Mouse (Mus musculus): ENCODE measurements around the gene Skap1. TPM values are rescaled to one million over a fixed set of nuclear protein-coding genes. Genes with fewer than 3 reads are reported as not detected.

Skap1 gene
- total and polyA plus RNA-seq, 3 experiments, result not detected

GRCm38 (mm10) chr11:96595890-96596289, 131.5 kb downstream of the Skap1 start:
- H3K4me3 ChIP-seq (ENCODE audit: control insufficient read depth in 1 of 2, insufficient read depth in 1 of 2, low read depth in 2 of 2, low read length in 2 of 2), result no peak overlapping the region
- H3K9ac ChIP-seq (ENCODE audit: control insufficient read depth, low read depth, low read length, poor library complexity, severe bottlenecking), result no peak overlapping the region
- H3K27me3 ChIP-seq (ENCODE audit: control insufficient read depth in 1 of 2, insufficient read depth in 2 of 2, low read length in 2 of 2), result peaks cover 11 to 27% of the 10 kb centered on the region in 2 experiments
- H3K27ac ChIP-seq (ENCODE audit: control insufficient read depth, low read depth, low read length), result no peak overlapping the region
- H3K79me2 ChIP-seq (ENCODE audit: control insufficient read depth, insufficient read depth, low read length, poor library complexity), result no peaks in the 10 kb centered on the region
- H3K9me3 ChIP-seq (replicated peaks; ENCODE audit: insufficient read depth, low read length), result no peaks in the 10 kb centered on the region
- DNase-seq (ENCODE audit: low read depth, low spot score), result no peak
- TF ChIP-seq ZMIZ1 (IDR thresholded peaks at IDR 0.05; ENCODE audit: low read depth, low read length) (no peak), SIN3A (IDR thresholded peaks at IDR 0.05; ENCODE audit: low read length) (no peak), USF2 (IDR thresholded peaks at IDR 0.05; ENCODE audit: borderline replicate concordance in 1 of 2, insufficient read depth in 1 of 2, low read depth in 1 of 2, low read length in 2 of 2) (no peak), CTCF (IDR thresholded peaks at IDR 0.05 in 2 of 3, conservative IDR thresholded peaks at IDR 0.05 in 1 of 3; ENCODE audit: control insufficient read depth in 1 of 3, insufficient read depth in 1 of 3, low read depth in 2 of 3, low read length in 3 of 3, poor library complexity in 1 of 3, severe bottlenecking in 1 of 3) (no peak), EP300 (IDR thresholded peaks at IDR 0.05; ENCODE audit: low read depth in 1 of 2, low read length in 2 of 2) (no peak), TAL1 (IDR thresholded peaks at IDR 0.05; ENCODE audit: low read length) (no peak), UBTF (IDR thresholded peaks at IDR 0.05; ENCODE audit: borderline replicate concordance, insufficient read depth, low read depth, low read length) (no peak), JUND (IDR thresholded peaks at IDR 0.05; ENCODE audit: low read depth, low read length) (no peak), MAZ (IDR thresholded peaks at IDR 0.05; ENCODE audit: low read depth, low read length) (no peak), ZNF384 (IDR thresholded peaks at IDR 0.05; ENCODE audit: low read depth, low read length) (no peak), POLR2A (IDR thresholded peaks at IDR 0.05; ENCODE audit: control insufficient read depth in 1 of 2, insufficient read depth in 1 of 2, low read depth in 1 of 2, low read length in 2 of 2, poor library complexity in 1 of 2) (no peak), MYC (IDR thresholded peaks at IDR 0.05; ENCODE audit: low read depth, low read length) (no peak), BHLHE40 (IDR thresholded peaks at IDR 0.05; ENCODE audit: borderline replicate concordance, low read depth, low read length) (no peak), ELF1 (IDR thresholded peaks at IDR 0.05; ENCODE audit: low read depth, low read length) (no peak), MAX (IDR thresholded peaks at IDR 0.05; ENCODE audit: low read length) (no peak), POLR2AphosphoS5 (IDR thresholded peaks at IDR 0.05; ENCODE audit: borderline replicate concordance, low read depth, low read length) (no peak), MAFK (IDR thresholded peaks at IDR 0.05; ENCODE audit: borderline replicate concordance, low read depth, low read length) (no peak), CHD1 (IDR thresholded peaks at IDR 0.05; ENCODE audit: low read depth, low read length) (no peak), SMC3 (IDR thresholded peaks at IDR 0.05; ENCODE audit: low read depth, low read length) (no peak), KAT2A (conservative IDR thresholded peaks at IDR 0.05; ENCODE audit: low read depth, low read length) (no peak)
- no peaks in the 10 kb centered on the region for H3K36me3 ChIP-seq (ENCODE audit: control insufficient read depth in 1 of 2, insufficient read depth in 2 of 2, low read length in 2 of 2)
- no peaks in the 10 kb centered on the region for H3K4me1 ChIP-seq (ENCODE audit: control insufficient read depth in 1 of 2, insufficient read depth in 2 of 2, low read length in 2 of 2)

- Histone ChIP-seq H3K36me3 (ENCODE audit: control insufficient read depth in 1 of 2, insufficient read depth in 2 of 2, low read length in 2 of 2) (no peaks in the 10 kb centered on the region), H3K27me3 (ENCODE audit: control insufficient read depth in 1 of 2, insufficient read depth in 2 of 2, low read length in 2 of 2) (peaks cover 10 to 30% of the 10 kb centered on the region in 2 experiments), H3K9me3 (replicated peaks; ENCODE audit: insufficient read depth, low read length) (no peaks in the 10 kb centered on the region), H3K4me3 (ENCODE audit: control insufficient read depth in 1 of 2, insufficient read depth in 1 of 2, low read depth in 2 of 2, low read length in 2 of 2) (no peak overlapping the region), H3K9ac (ENCODE audit: control insufficient read depth, low read depth, low read length, poor library complexity, severe bottlenecking) (no peak overlapping the region), H3K4me1 (ENCODE audit: control insufficient read depth in 1 of 2, insufficient read depth in 2 of 2, low read length in 2 of 2) (no peaks in the 10 kb centered on the region), H3K79me2 (ENCODE audit: control insufficient read depth, insufficient read depth, low read length, poor library complexity) (no peaks in the 10 kb centered on the region), H3K27ac (ENCODE audit: control insufficient read depth, low read depth, low read length) (no peak overlapping the region)
- DNase-seq (ENCODE audit: low read depth, low spot score), result no peak
- TF ChIP-seq POLR2AphosphoS5 (IDR thresholded peaks at IDR 0.05; ENCODE audit: borderline replicate concordance, low read depth, low read length), result no peak
- TF ChIP-seq EP300 (IDR thresholded peaks at IDR 0.05; ENCODE audit: low read depth in 1 of 2, low read length in 2 of 2), result no peak
- TF ChIP-seq TBP (IDR thresholded peaks at IDR 0.05; ENCODE audit: low read depth, low read length), result no peak
- no peak for TF ChIP-seq HCFC1 (IDR thresholded peaks at IDR 0.05; ENCODE audit: low read depth, low read length)
- TF ChIP-seq GATA1 (IDR thresholded peaks at IDR 0.05; ENCODE audit: low read depth, low read length), result no peak
- no peak for TF ChIP-seq TAL1 (IDR thresholded peaks at IDR 0.05; ENCODE audit: low read length)
- no peak for TF ChIP-seq GABPA (IDR thresholded peaks at IDR 0.05; ENCODE audit: low read depth, low read length)
Observed at GRCm38 (mm10) chr11:96596301-96596700, 131.9 kb downstream of the Skap1 start.
